Mouse (Mus musculus): ENCODE results near the gene Gm42742. TPM values are rescaled to one million over a fixed set of nuclear protein-coding genes. Genes with fewer than 3 reads are reported as not detected.

Gm42742 gene
- total RNA-seq, 2 experiments from 2014 or later = 21.5 to 22.6 TPM

- no peak for DNase-seq (ENCODE audit: low spot score)
Observed at GRCm38 (mm10) chr7:126965568-126965967, 55.3 kb downstream of the Gm42742 start.

More at GRCm38 (mm10) chr7:126965568-126965967, 55.3 kb downstream of the Gm42742 start:
- intact Hi-C loops (cut with DNase I) = no loop called here

Small RNA genes lying within 50 kb of the gene (microRNA-seq; reads per million reads assigned to microRNA genes)
- not detected for gene Gm44343

Other genes starting within 250 kb of the Gm42742 start
- 10 to 100 TPM; 63.7 to 74.0 TPM for gene Ypel3, start 244.1 kb downstream of the Gm42742 start, total RNA-seq (2021)
- under 1 TPM; 0.34 to 0.70 TPM for gene Tbx6, start 239.6 kb downstream of the Gm42742 start, total RNA-seq (2021)
- 10 to 100 TPM; 32.7 to 33.1 TPM for gene Ppp4c, start 228.6 kb downstream of the Gm42742 start, total RNA-seq (2021)
- 10 to 100 TPM in 1 of 2 experiments, 1 to 10 TPM in 1; 8.9 to 10.4 TPM for gene Fam57b, start 223.4 kb downstream of the Gm42742 start, total RNA-seq (2021)
- gene 4930451I11Rik, start 189.5 kb downstream of the Gm42742 start, total RNA-seq (2021) = not detected
- not detected for gene Doc2a, start 173.7 kb downstream of the Gm42742 start, total RNA-seq (2021)
- gene Hirip3, start 159.1 kb downstream of the Gm42742 start, total RNA-seq (2021) = 1 to 10 TPM; 5.1 to 5.5 TPM
- gene Ino80e, start 158.7 kb downstream of the Gm42742 start, total RNA-seq (2021) = 10 to 100 TPM; 17.7 to 18.9 TPM
- gene Taok2, start 136.4 kb downstream of the Gm42742 start, total RNA-seq (2021) = 10 to 100 TPM; 43.6 to 44.6 TPM
- 10 to 100 TPM in 1 of 2 experiments, 1 to 10 TPM in 1; 7.6 to 11.5 TPM for gene Tmem219, start 98.2 kb downstream of the Gm42742 start, total RNA-seq (2021)
- gene Kctd13, start 92.2 kb downstream of the Gm42742 start, total RNA-seq (2021) = 1 to 10 TPM; 5.3 to 6.8 TPM
- not detected for gene Asphd1, start 71.5 kb downstream of the Gm42742 start, total RNA-seq (2021)
- 10 to 100 TPM in 1 of 2 experiments, 1 to 10 TPM in 1; 8.3 to 11.4 TPM for gene Sez6l2, start 70.5 kb downstream of the Gm42742 start, total RNA-seq (2021)
- gene Cdipt, start 45.2 kb downstream of the Gm42742 start, total RNA-seq (2021) = 10 to 100 TPM; 52.0 to 56.6 TPM
- under 1 TPM in 1 of 2 experiments, not detected in 1; 0.25 TPM for gene Cdiptos, start 45.0 kb downstream of the Gm42742 start, total RNA-seq (2021)
- 10 to 100 TPM; 44.9 to 47.3 TPM for gene Mvp, start 6.5 kb downstream of the Gm42742 start, total RNA-seq (2021)
- 1 to 10 TPM in 1 of 2 experiments, not detected in 1; 1.7 TPM for gene Pagr1b, start 4.6 kb downstream of the Gm42742 start, total RNA-seq (2021)
- gene Pagr1a, start 3.7 kb downstream of the Gm42742 start, total RNA-seq (2021) = 10 to 100 TPM; 12.5 to 12.9 TPM
- 1 to 10 TPM in 1 of 2 experiments, under 1 TPM in 1; 0.60 to 1.2 TPM for gene Prrt2, start 114 bp upstream of the Gm42742 start, total RNA-seq (2021)
- 10 to 100 TPM; 66.7 to 69.1 TPM for gene Maz, start 5.9 kb upstream of the Gm42742 start, total RNA-seq (2021)
- 1 to 10 TPM; 1.7 to 2.3 TPM for gene Kif22, start 21.4 kb upstream of the Gm42742 start, total RNA-seq (2021)
- gene Zg16, start 66.2 kb upstream of the Gm42742 start, total RNA-seq (2021) = not detected
- 1 to 10 TPM; 1.4 to 1.7 TPM for gene AI467606, start 70.3 kb upstream of the Gm42742 start, total RNA-seq (2021)
- gene Qprt, start 101.1 kb upstream of the Gm42742 start, total RNA-seq (2021) = not detected
- gene Spn, start 116.7 kb upstream of the Gm42742 start, total RNA-seq (2021) = under 1 TPM; 0.36 to 0.56 TPM
- gene Cd2bp2, start 175.0 kb upstream of the Gm42742 start, total RNA-seq (2021) = 10 to 100 TPM; 35.6 to 38.1 TPM
- gene Tbc1d10b, start 187.4 kb upstream of the Gm42742 start, total RNA-seq (2021) = 10 to 100 TPM; 28.8 to 29.1 TPM
- gene Mylpf, start 187.8 kb upstream of the Gm42742 start, total RNA-seq (2021) = 1 to 10 TPM in 1 of 2 experiments, under 1 TPM in 1; 0.99 to 2.9 TPM
- gene Zfp553, start 212.0 kb upstream of the Gm42742 start, total RNA-seq (2021) = 1 to 10 TPM; 6.0 to 7.1 TPM
- 1 to 10 TPM; 3.2 to 6.7 TPM for gene Sept1, start 212.0 kb upstream of the Gm42742 start, total RNA-seq (2021)
- gene Zfp771, start 223.2 kb upstream of the Gm42742 start, total RNA-seq (2021) = 10 to 100 TPM; 17.1 to 20.9 TPM
- 10 to 100 TPM; 46.7 to 47.5 TPM for gene Dctpp1, start 239.6 kb upstream of the Gm42742 start, total RNA-seq (2021)

Measured in heart, postnatal 25 days (tissue).